Comparison of ENCODE assay signal across 8 mouse cellular contexts in genomic region chr5:111431007-111431730, GRCm38 (mm10). TPM values are rescaled to one million over a fixed set of nuclear protein-coding genes. Genes with fewer than 3 reads are reported as not detected.
DNase-seq lines count a peak whose midpoint lies in the region; ATAC-seq lines count a peak whose summit lies in the region.

No protein-coding gene starts in this region.

- no peak overlapping the region for H3K4me2 ChIP-seq in forebrain, embryonic 11.5 days (ENCODE audit: low read depth, low read length, severe bottlenecking)
- no peak overlapping the region for H3K4me2 ChIP-seq in heart, embryonic 13.5 days
- peak overlapping the region; percentile 99 for H3K4me2 ChIP-seq in midbrain, embryonic 12.5 days (replicated peaks)

- H3K27me3 ChIP-seq in forebrain, embryonic 10.5 days (ENCODE audit: poor library complexity, severe bottlenecking): no peaks in the 10 kb centered on the region
- H3K27me3 ChIP-seq in forebrain, embryonic 11.5 days (ENCODE audit: control insufficient read depth, insufficient read depth, low read length): no peaks in the 10 kb centered on the region
- H3K27me3 ChIP-seq in heart, embryonic 13.5 days (replicated peaks): peaks cover 5% of the 10 kb centered on the region; the same call in 1 of the 2 replicates
- no peaks in the 10 kb centered on the region for H3K27me3 ChIP-seq in midbrain, embryonic 12.5 days

- 0 out of 2 replicates have a peak overlapping the region, but pooled peaks have one; percentile 41 for H3K27ac ChIP-seq in forebrain, embryonic 10.5 days
- H3K27ac ChIP-seq in forebrain, embryonic 11.5 days (ENCODE audit: low read depth, low read length): no peak overlapping the region
- no peak overlapping the region for H3K27ac ChIP-seq in heart, embryonic 13.5 days (replicated peaks)
- H3K27ac ChIP-seq in midbrain, embryonic 12.5 days (replicated peaks): peak overlapping the region; percentile 40

- no peak overlapping the region for H3K9ac ChIP-seq in forebrain, embryonic 11.5 days (ENCODE audit: low read length)
- H3K9ac ChIP-seq in heart, embryonic 13.5 days: peak overlapping the region; percentile 25; the same call in 1 of the 2 replicates
- H3K9ac ChIP-seq in midbrain, embryonic 12.5 days (replicated peaks): peak overlapping the region; percentile 8; the same call in 1 of the 2 replicates

- peaks cover 100% of the 10 kb centered on the region for H3K4me1 ChIP-seq in forebrain, embryonic 10.5 days
- peaks cover 62% of the 10 kb centered on the region for H3K4me1 ChIP-seq in forebrain, embryonic 11.5 days (replicated peaks; ENCODE audit: control insufficient read depth, insufficient read depth, low read length)
- H3K4me1 ChIP-seq in heart, embryonic 13.5 days: peaks cover 88% of the 10 kb centered on the region
- peaks cover 100% of the 10 kb centered on the region for H3K4me1 ChIP-seq in midbrain, embryonic 12.5 days

- H3K36me3 ChIP-seq in forebrain, embryonic 10.5 days (replicated peaks): peaks cover 91% of the 10 kb centered on the region
- no peaks in the 10 kb centered on the region; the same call in 1 of the 2 replicates for H3K36me3 ChIP-seq in forebrain, embryonic 11.5 days (ENCODE audit: control insufficient read depth, insufficient read depth, low read length)
- peaks cover 6% of the 10 kb centered on the region; the same call in 1 of the 2 replicates for H3K36me3 ChIP-seq in heart, embryonic 13.5 days
- peaks cover 30% of the 10 kb centered on the region for H3K36me3 ChIP-seq in midbrain, embryonic 12.5 days

- intact Hi-C loops in left cerebral cortex, postnatal 25 days (cut with DNase I): loop anchor here (5.0 kb wide), 1 partner anchor 81 kb away; no protein-coding TSS in a partner anchor

- 82% methylated on average over 11 of the region's 11 CpGs for WGBS in forebrain, embryonic 10.5 days
- 75% methylated on average over 11 of the region's 11 CpGs for WGBS in forebrain, embryonic 11.5 days
- 61% methylated on average over 11 of the region's 11 CpGs for WGBS in heart, embryonic 13.5 days
- 64% methylated on average over 11 of the region's 11 CpGs for WGBS in midbrain, embryonic 12.5 days

- H3K9me3 ChIP-seq in forebrain, embryonic 10.5 days: no peaks in the 10 kb centered on the region
- H3K9me3 ChIP-seq in forebrain, embryonic 11.5 days (ENCODE audit: control insufficient read depth, low read length): no peaks in the 10 kb centered on the region
- H3K9me3 ChIP-seq in heart, embryonic 13.5 days: no peaks in the 10 kb centered on the region
- H3K9me3 ChIP-seq in midbrain, embryonic 12.5 days: no peaks in the 10 kb centered on the region

- H3K4me3 ChIP-seq in forebrain, embryonic 10.5 days: no peak overlapping the region
- H3K4me3 ChIP-seq in forebrain, embryonic 11.5 days (ENCODE audit: low read depth, low read length): no peak overlapping the region
- no peak overlapping the region for H3K4me3 ChIP-seq in heart, embryonic 13.5 days
- H3K4me3 ChIP-seq in midbrain, embryonic 12.5 days: no peak overlapping the region

- ATAC-seq in forebrain, embryonic 11.5 days (replicated peaks; ENCODE audit: low FRiP score): no peak
- ATAC-seq in heart, embryonic 13.5 days (ENCODE audit: extremely low read depth, insufficient number of reproducible peaks, low FRiP score, low TSS enrichment): no peak
- ATAC-seq in midbrain, embryonic 12.5 days (ENCODE audit: low FRiP score, low read depth): no peak

- no peak for DNase-seq in forebrain, embryonic 10.5 days (ENCODE audit: extremely low spot score, low spot score)
- DNase-seq in forebrain, embryonic 11.5 days (ENCODE audit: low spot score): no peak
- DNase-seq in left cerebral cortex, postnatal 25 days (ENCODE audit: low spot score in 2 of 2): peak; percentile 16 to 60
- DNase-seq in left cerebral cortex, adult 9 months (ENCODE audit: low spot score in 2 of 2): no peak
- DNase-seq in layer of hippocampus, adult 9-10 months (ENCODE audit: low spot score): no peak
- DNase-seq in B cell, adult 2 months: no peak

RNA-seq across cellular contexts. Expression of gene Mn1, which starts 14.0 kb away (rescaled TPM):
- 36.5 and 40.0 TPM in 2 replicates for polyA plus RNA-seq in forebrain, embryonic 10.5 days (2016; fragmentation: Nextera tagmentation; extraction: Ambion mirVana)
- polyA plus RNA-seq in forebrain, embryonic 11.5 days (2014; fragmentation: Nextera tagmentation; extraction: Ambion mirVana): 50.9 and 51.9 TPM in 2 replicates
- 10 to 100 TPM; 62.8 to 63.4 TPM for total RNA-seq in left cerebral cortex, postnatal 25 days (2021)
- polyA plus RNA-seq in heart, embryonic 13.5 days (2015; fragmentation: Nextera tagmentation; extraction: Ambion mirVana): 7.2 and 8.2 TPM in 2 replicates
- polyA plus RNA-seq in midbrain, embryonic 12.5 days (2016; fragmentation: Nextera tagmentation; extraction: Ambion mirVana): 55.9 and 61.8 TPM in 2 replicates

Comparison
In these comparisons a context has a peak if more than half of its experiments do, and no peak if none do; other contexts are left out.
1. DNase-seq: peak in left cerebral cortex, postnatal 25 days (2 of 2); none in forebrain, embryonic 10.5 days (single experiment), forebrain, embryonic 11.5 days (single experiment), left cerebral cortex, adult 9 months (0 of 2), layer of hippocampus, adult 9-10 months (single experiment) and B cell, adult 2 months (0 of 2).
2. H3K27ac ChIP-seq: peak in forebrain, embryonic 10.5 days (single experiment) and midbrain, embryonic 12.5 days (single experiment); none in forebrain, embryonic 11.5 days (single experiment) and heart, embryonic 13.5 days (single experiment).